Mouse (Mus musculus) myocyte (in vitro differentiated cells): Measurements from ENCODE around the gene Mical2. TPM values are rescaled to one million over a fixed set of nuclear protein-coding genes. Genes with fewer than 3 reads are reported as not detected.

Experiments used
- H3K27me3 ChIP-seq: one replicate; pipeline ENCODE4 v1.6.1; 2011; ENCODE audit not compliant: control insufficient read depth, insufficient read depth, insufficient read length
- H3K36me3 ChIP-seq: one replicate; pipeline ENCODE4 v1.6.1; 2011; ENCODE audit not compliant: control insufficient read depth, insufficient read depth
- H3K4me2 ChIP-seq: one replicate; pipeline ENCODE4 v1.6.1; 2011; ENCODE audit warnings: low read depth, control low read depth
- H3K4me3 ChIP-seq: one replicate; pipeline ENCODE4 v1.5.1; 2011; ENCODE audit warnings: mild to moderate bottlenecking, control low read depth, moderate library complexity
- H3K79me2 ChIP-seq: one replicate; pipeline ENCODE4 v1.6.1; 2011; ENCODE audit not compliant: control insufficient read depth, insufficient read depth
- H3ac ChIP-seq: one replicate; pipeline ENCODE4 v1.6.1; 2011; ENCODE audit not compliant: control insufficient read depth, insufficient read length
- CEBPB ChIP-seq: IDR thresholded peaks from 2 replicates; pipeline ENCODE4 v1.6.1; 2011; ENCODE audit warnings: mild to moderate bottlenecking, moderate library complexity; ENCODE audit not compliant: poor library complexity, insufficient read depth, severe bottlenecking
- E2F4 ChIP-seq: IDR thresholded peaks from one replicate; pipeline ENCODE4 v1.6.1; 2011; ENCODE audit warnings: mild to moderate bottlenecking, control low read depth, moderate library complexity; ENCODE audit not compliant: insufficient read depth
- MAX ChIP-seq: IDR thresholded peaks from one replicate; pipeline ENCODE4 v1.6.1; 2011; ENCODE audit warnings: low read depth, mild to moderate bottlenecking, control low read depth
- MYOD1 ChIP-seq, 3 experiments: IDR thresholded peaks; one replicate each; pipeline ENCODE4 v1.6.1; 2011; ENCODE audit warnings: control low read depth in 2 of 3, low read depth in 2 of 3, mild to moderate bottlenecking in 2 of 3, moderate library complexity in 1 of 3; ENCODE audit not compliant: insufficient read length in 2 of 3, control insufficient read depth in 1 of 3
- MYOG ChIP-seq, 3 experiments: IDR thresholded peaks; one replicate each; pipeline ENCODE4 v1.6.1; 2011; ENCODE audit warnings: control low read depth in 2 of 3, low read depth in 2 of 3, mild to moderate bottlenecking in 2 of 3; ENCODE audit not compliant: insufficient read length in 2 of 3, control insufficient read depth in 1 of 3, insufficient read depth in 1 of 3
- POLR2A ChIP-seq: IDR thresholded peaks from one replicate; pipeline ENCODE4 v1.6.1; 2011; ENCODE audit warnings: low read depth, mild to moderate bottlenecking, control low read depth, moderate library complexity; ENCODE audit not compliant: insufficient read length
- POLR2AphosphoS2 ChIP-seq: IDR thresholded peaks from one replicate; pipeline ENCODE4 v1.6.1; 2011; ENCODE audit warnings: low read depth, control low read depth; ENCODE audit not compliant: insufficient read length
- REST ChIP-seq: IDR thresholded peaks from one replicate; pipeline ENCODE4 v1.6.1; 2011; ENCODE audit warnings: mild to moderate bottlenecking, control low read depth, moderate library complexity; ENCODE audit not compliant: insufficient read depth, insufficient read length
- SRF ChIP-seq: IDR thresholded peaks from one replicate; pipeline ENCODE4 v1.6.1; 2011; ENCODE audit warnings: low read depth; ENCODE audit not compliant: control insufficient read depth, insufficient read length
- TCF12 ChIP-seq: IDR thresholded peaks from one replicate; pipeline ENCODE4 v1.6.1; 2011; ENCODE audit warnings: mild to moderate bottlenecking, control low read depth; ENCODE audit not compliant: poor library complexity, insufficient read depth, severe bottlenecking
- TCF3 ChIP-seq: IDR thresholded peaks from one replicate; pipeline ENCODE4 v1.6.1; 2011; ENCODE audit warnings: low read depth, control low read depth; ENCODE audit not compliant: insufficient read length
- USF1 ChIP-seq: IDR thresholded peaks from one replicate; pipeline ENCODE4 v1.6.1; 2011; ENCODE audit warnings: low read depth, mild to moderate bottlenecking, control low read depth, moderate library complexity
- polyA plus RNA-seq: library from polyadenylated mRNA; unstranded; fragments of >200 nt; fragmentation: generic; extraction: Trizol; gene quantifications from one replicate; pipeline ENCODE4 v1.2.1, GENCODE M21; 2012; ENCODE audit warnings: missing spikeins

Gene Mical2
- polyA plus RNA-seq, 1 experiment, result 34.8 TPM

DNA sequence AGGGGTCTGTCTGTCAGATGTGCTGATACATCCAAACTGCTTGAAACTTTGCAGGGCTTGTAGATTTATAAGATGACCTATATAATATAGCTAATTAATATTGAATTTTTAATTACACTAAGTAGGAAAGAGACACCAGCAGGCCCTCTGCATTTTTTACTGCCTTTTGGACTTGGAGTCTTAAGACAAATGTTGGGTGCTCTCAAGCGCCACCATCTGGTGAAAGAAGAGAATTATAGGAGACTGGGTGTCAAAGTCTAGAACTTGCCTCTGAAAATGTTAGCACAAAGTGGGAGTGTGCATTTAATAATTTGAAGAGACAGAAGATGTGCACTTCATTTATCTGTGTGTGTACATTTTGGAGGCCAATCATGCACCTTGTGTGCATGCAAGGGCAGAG lies 103.3 kb downstream of the Mical2 start:
- TF ChIP-seq TCF12, result no peak
- TF ChIP-seq SRF, result no peak
- TF ChIP-seq E2F4, result no peak
- no peak for TF ChIP-seq REST
- TF ChIP-seq MYOG (IDR thresholded peaks at IDR 0.05; ENCODE audit: control insufficient read depth in 1 of 3, insufficient read depth in 1 of 3, insufficient read length in 2 of 3, low read depth in 2 of 3), result no peak
- TF ChIP-seq TCF3, result no peak
- TF ChIP-seq POLR2AphosphoS2, result no peak
- H3K36me3 ChIP-seq, result peaks cover 21% of the 10 kb centered on the region

DNA sequence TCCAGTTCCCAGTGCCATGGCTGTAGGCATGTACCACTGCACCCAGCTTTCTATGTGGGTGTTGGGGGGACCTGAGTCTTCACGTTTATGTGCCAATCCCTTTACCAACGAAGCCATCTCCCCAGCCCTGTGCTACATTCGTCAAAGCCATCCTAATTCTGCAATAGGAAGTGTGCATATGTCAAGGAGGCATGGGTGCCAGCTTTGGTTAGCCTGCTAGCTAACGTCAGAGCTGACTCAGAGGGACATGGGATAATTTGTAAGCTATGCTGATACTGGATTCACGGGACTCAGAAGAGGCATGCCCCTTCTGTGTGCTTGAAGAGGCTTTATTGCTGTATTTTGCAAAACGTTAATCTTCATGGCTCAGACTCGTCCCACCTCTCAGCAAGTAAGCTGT lies 103.8 kb downstream of the Mical2 start:
- Histone ChIP-seq H3K4me3 (no peak overlapping the region), H3ac (no peak overlapping the region), H3K36me3 (peaks cover 21% of the 10 kb centered on the region), H3K4me2 (no peak overlapping the region), H3K79me2 (no peaks in the 10 kb centered on the region), H3K27me3 (no peaks in the 10 kb centered on the region)
- TF ChIP-seq REST (no peak), TCF12 (no peak), USF1 (no peak), E2F4 (no peak), MYOG (IDR thresholded peaks at IDR 0.05; ENCODE audit: control insufficient read depth in 1 of 3, insufficient read depth in 1 of 3, insufficient read length in 2 of 3, low read depth in 2 of 3) (no peak), POLR2AphosphoS2 (no peak), SRF (no peak), MYOD1 (IDR thresholded peaks at IDR 0.05; ENCODE audit: control insufficient read depth in 1 of 3, insufficient read length in 2 of 3, low read depth in 2 of 3) (no peak), POLR2A (no peak), CEBPB (no peak), MAX (no peak), TCF3 (no peak)

More for the DNA sequence above, 103.3 kb downstream of the Mical2 start:
- H3K79me2 ChIP-seq, result no peaks in the 10 kb centered on the region
- no peaks in the 10 kb centered on the region for H3K27me3 ChIP-seq
- H3K4me2 ChIP-seq, result no peak overlapping the region
- no peak overlapping the region for H3ac ChIP-seq
- H3K4me3 ChIP-seq, result no peak overlapping the region

DNA sequence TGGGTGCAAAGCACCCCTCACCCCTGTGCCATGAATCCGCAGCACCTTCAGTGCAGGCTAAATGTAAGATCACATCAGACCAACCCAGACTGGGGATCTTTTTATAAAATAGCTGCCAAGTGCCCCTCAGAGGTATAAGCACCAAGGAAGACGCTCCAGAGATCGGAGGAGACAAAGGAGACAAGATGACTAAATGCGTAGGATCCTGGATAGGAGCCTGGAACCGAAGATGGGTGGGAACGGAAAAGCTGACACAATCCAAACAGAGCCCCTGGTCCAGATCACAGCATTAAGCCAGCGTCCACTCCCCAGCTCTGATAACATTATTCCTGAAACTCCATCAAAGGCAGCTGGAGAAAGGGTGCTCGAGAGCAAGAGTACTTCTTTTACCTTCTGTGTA lies 105.3 kb downstream of the Mical2 start:
- TF ChIP-seq TCF12 (no peak), E2F4 (no peak), MYOG (IDR thresholded peaks at IDR 0.05; ENCODE audit: control insufficient read depth in 1 of 3, insufficient read depth in 1 of 3, insufficient read length in 2 of 3, low read depth in 2 of 3) (no peak), USF1 (no peak), MYOD1 (IDR thresholded peaks at IDR 0.05; ENCODE audit: control insufficient read depth in 1 of 3, insufficient read length in 2 of 3, low read depth in 2 of 3) (no peak), POLR2A (no peak)
- Histone ChIP-seq H3K4me2 (no peak overlapping the region), H3K36me3 (peaks cover 22% of the 10 kb centered on the region), H3ac (no peak overlapping the region), H3K4me3 (no peak overlapping the region), H3K79me2 (no peaks in the 10 kb centered on the region), H3K27me3 (no peaks in the 10 kb centered on the region)

DNA sequence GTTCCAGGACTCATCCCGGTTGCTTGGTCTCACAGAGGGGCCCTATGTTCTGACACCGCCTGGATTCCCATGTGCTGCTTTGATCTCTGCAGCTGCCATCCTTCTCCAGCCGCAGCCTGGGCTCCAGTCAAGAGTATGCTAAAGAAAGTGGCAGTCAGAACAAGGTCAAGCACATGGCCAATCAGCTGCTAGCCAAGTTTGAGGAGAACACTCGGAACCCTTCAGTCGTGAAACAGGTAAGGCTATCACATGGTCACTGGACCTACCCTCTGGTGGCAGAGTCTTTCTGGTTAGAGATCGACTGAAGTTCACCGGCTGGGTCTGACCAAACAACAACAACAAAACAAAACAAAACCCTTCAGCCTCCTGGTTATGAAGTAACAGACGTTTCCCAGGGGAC lies 106.1 kb downstream of the Mical2 start:
- Histone ChIP-seq H3K36me3 (peaks cover 22% of the 10 kb centered on the region), H3K79me2 (no peaks in the 10 kb centered on the region), H3ac (no peak overlapping the region), H3K4me3 (no peak overlapping the region), H3K4me2 (peak overlapping the region; percentile 57), H3K27me3 (no peaks in the 10 kb centered on the region)
- no peak for TF ChIP-seq MAX
- TF ChIP-seq REST, result no peak
- TF ChIP-seq TCF3, result no peak
- peak in 2 of 3 experiments; percentile 10 to 20 for TF ChIP-seq MYOD1 (IDR thresholded peaks at IDR 0.05; ENCODE audit: control insufficient read depth in 1 of 3, insufficient read length in 2 of 3, low read depth in 2 of 3)
- peak in 1 of 3 experiments; percentile 32 for TF ChIP-seq MYOG (IDR thresholded peaks at IDR 0.05; ENCODE audit: control insufficient read depth in 1 of 3, insufficient read depth in 1 of 3, insufficient read length in 2 of 3, low read depth in 2 of 3)

DNA sequence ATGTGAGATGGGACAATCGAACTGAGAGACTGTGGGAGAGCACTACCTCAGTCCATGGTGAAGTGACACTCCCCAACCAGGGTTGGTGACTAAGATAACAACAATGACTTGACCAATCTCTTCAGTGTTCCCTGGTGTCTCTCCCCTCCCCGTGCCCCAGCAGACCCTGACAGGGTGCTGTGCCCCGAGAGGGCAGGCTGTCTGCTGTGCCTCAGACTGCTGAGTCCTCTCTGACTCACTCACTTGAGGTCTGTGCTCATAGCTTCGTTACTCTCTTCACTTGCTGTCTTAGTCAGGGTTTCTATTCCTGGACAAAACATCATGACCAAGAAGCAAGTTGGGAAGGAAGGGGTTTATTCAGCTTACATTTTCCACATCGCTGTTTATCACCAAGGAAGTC lies 106.8 kb downstream of the Mical2 start:
- Histone ChIP-seq H3ac (no peak overlapping the region), H3K4me2 (peak overlapping the region; percentile 57), H3K4me3 (no peak overlapping the region), H3K36me3 (peaks cover 21% of the 10 kb centered on the region), H3K79me2 (no peaks in the 10 kb centered on the region), H3K27me3 (no peaks in the 10 kb centered on the region)
- TF ChIP-seq USF1 (no peak), TCF12 (no peak), MYOG (IDR thresholded peaks at IDR 0.05; ENCODE audit: control insufficient read depth in 1 of 3, insufficient read depth in 1 of 3, insufficient read length in 2 of 3, low read depth in 2 of 3) (peak in 1 of 3 experiments; percentile 24)

DNA sequence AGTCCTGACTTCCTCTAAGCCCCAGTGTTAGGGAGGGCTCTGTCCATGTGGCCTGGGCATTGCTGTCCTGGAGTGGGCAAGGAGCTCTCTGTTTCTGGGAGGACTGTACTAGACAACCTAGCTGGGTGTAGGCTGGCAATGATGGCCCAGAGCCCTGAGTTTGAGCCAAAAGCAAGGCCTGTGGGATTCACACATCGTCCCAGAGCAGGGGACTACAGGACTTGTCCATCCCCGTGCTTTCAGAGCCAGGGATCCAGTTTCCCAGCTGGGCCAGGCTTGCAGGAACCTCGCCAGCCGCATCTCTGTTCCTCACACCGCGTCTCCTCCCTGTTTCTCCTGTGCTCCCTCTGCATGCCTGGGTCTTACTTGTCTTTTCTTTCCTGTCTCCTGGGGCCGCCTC lies 107.7 kb downstream of the Mical2 start:
- no peak for TF ChIP-seq MYOG (IDR thresholded peaks at IDR 0.05; ENCODE audit: control insufficient read depth in 1 of 3, insufficient read depth in 1 of 3, insufficient read length in 2 of 3, low read depth in 2 of 3)
- TF ChIP-seq TCF3, result no peak
- no peak for TF ChIP-seq POLR2A
- no peak for TF ChIP-seq REST
- no peak for TF ChIP-seq USF1
- TF ChIP-seq SRF, result no peak
- no peak for TF ChIP-seq E2F4
- TF ChIP-seq TCF12, result no peak
- TF ChIP-seq POLR2AphosphoS2, result no peak
- TF ChIP-seq MYOD1 (IDR thresholded peaks at IDR 0.05; ENCODE audit: control insufficient read depth in 1 of 3, insufficient read length in 2 of 3, low read depth in 2 of 3), result no peak
- no peak for TF ChIP-seq CEBPB
- no peak for TF ChIP-seq MAX
- H3K36me3 ChIP-seq, result peaks cover 15% of the 10 kb centered on the region

More for the DNA sequence above, 107.7 kb downstream of the Mical2 start:
- Histone ChIP-seq H3ac (no peak overlapping the region), H3K27me3 (no peaks in the 10 kb centered on the region), H3K4me2 (no peak overlapping the region), H3K4me3 (no peak overlapping the region), H3K79me2 (no peaks in the 10 kb centered on the region)
